Mouse (Mus musculus): ENCODE data around the gene St3gal3.

St3gal3 gene

DNA sequence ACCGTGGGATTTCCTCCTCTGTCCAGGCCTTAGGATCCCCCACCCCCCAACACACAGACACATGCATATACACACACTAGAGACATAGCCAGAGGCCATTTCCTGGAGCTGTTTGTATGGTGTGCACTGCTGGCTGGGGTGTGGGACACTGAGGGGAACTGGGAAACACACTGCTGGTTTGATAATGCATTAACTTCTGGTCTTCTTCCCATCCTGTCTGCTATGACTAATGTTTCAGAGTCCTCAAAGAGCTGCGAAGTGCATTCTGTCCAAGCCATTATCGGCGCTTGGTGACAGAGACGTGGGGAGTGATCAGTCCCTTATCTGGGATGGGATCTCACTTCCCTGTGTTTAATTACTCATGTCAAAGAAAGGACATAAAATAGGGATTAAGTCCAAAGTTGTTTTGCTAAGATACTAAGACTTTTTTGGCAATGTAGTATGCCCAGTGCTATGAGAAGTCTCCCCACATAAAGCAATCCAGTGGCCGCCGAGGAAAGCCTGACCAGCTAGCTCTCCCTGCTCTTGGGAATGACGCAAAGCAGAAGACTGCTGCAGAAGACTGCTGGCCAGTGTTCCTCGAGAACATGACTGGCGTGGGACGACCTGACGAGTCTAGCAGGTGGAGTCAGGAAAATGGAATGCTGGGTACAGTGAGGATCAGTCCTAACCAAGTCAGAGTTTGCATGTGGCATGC is 85.0 kb downstream of the St3gal3 start:
- no peak for DNase-seq (ENCODE audit: low spot score)

DNA sequence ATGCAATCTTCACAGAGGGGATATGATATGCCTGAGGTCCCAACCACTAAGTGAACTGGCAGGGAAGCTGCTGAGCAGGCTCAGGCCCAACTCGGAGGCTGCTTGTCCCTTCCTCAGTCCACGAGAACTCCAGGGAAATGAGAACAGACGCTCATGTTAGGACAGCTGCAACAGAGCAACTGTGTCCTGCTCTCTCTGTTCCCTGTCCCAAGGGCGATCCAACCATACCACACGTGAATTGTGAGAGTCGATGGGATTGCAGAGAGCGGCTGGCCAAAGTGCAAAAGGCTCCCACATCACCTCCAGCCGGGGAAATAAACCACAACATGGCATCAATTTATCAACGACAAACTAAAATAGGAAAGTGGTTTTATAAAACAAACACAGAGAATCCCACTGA is 90.2 kb downstream of the St3gal3 start:
- DNase-seq (ENCODE audit: low spot score) = no peak

DNA sequence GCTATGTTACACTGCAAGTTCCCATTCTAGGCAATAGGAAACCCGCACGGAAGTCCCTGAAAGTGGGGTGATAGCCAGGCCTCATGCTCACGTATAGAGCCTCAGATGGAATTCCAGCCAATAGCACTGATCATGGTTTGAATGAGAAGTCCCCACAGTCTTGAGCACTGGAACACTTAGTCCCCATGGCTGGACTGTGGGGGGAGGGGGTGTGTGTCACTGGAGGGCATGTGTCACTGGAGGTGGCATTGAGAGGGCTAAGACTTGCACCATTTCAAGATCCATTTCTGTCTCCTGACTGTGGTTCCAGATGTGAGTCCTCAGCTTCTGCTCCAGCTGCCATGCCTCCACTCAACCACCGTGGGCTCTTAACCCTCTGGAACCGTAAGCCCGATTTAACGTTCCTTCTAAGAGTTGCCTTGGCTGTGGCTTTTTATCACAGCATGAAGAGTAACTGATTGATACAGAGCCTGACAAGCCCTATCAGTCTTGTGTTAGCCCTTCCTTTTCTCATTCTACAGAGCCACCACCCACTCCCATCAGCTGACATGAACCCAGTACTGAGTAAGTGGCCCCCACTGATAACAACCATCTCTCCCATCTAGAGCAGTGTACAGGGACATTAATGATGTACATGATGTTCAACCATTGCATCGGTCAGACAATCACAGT is 91.2 kb downstream of the St3gal3 start:
- no peak for DNase-seq (ENCODE audit: low spot score)

DNA sequence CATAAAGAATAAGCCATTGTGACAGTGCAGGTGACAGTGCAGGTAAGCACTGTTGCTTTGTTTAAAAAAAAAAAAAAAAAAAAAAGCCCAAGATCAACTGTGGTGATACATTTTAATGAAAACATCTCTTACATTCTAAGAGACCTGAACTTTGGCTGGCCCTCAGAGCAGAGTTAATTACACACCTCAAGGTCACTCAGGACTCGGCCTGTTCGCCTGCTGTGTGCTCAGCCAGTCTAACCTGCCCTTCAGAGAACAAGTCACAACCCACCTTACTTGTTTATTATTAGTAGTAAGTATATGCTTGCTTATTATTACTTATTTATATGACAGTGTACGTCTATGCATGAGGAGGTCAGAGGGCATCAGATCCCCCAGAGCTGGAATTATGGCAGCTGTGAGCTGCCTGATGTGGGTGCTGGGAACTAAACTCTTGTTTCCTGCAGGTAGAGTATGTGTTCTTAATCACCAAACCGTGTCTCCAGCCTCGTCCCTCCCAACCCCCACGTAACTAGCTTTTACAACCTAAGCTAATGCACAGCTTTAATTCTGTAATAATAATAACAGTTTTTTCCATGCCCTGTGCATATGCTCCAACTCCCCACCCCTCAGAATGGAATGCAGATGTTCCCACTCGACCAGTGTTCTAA is 91.9 kb downstream of the St3gal3 start:
- no peak for DNase-seq (ENCODE audit: low spot score)

DNA sequence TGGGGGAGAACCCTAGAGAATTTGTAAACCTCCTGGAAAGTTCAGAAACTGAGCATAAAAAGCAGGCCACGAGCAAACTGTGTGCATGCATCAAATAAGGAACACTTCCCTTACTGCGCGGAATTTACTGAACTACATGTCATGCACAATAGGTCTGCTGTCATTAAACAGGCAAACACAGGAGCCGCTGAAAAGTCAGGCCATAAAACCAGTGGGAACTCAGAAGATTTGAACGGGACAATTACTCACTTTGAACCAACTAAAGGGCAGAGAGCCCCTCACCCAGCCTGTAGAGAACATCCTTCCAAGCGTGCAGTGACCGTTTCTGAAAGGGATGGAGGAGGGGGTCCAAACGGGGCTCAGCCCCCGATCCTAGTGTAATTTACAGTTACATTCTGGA is 93.6 kb downstream of the St3gal3 start:
- DNase-seq (ENCODE audit: low spot score) = no peak

DNA sequence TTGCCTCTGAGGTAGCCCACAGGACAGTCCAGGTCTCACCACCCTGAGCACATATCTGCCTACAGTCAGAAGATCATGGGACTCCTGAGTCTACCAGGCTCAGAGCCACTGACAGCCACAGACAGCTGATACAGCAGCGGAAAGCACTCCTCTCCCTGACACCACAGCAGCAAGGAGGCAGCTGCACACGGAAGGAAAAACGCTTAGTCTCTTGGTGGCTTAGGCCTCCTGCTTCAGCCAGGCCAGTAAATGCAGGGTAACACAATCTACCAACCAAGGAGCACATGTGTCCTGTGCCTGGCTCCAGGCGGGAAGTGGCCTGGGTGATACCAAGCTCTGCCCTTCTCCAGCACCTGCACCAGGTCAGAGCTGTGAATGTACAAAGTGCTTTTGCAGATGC is 94.1 kb downstream of the St3gal3 start:
- no peak for DNase-seq (ENCODE audit: low spot score)

DNA sequence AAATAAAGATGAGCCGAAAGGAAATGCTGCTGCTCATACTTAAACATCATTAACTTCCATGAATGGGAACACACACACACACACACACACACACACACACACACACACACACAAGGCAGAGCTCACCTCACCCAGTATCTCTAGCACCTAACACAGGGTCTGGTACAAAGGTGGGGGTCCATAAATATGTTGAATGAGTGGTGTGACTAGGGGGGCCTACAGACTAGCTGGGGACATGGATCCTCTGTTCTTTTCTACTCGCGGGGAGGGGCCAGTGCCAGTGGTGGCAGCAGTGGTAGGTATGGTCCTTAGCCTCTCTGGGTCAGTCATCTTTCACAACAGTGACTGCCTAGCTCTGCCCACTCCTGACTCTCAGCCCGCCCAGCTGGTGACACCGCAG is 94.8 kb downstream of the St3gal3 start:
- no peak for DNase-seq (ENCODE audit: low spot score)

DNA sequence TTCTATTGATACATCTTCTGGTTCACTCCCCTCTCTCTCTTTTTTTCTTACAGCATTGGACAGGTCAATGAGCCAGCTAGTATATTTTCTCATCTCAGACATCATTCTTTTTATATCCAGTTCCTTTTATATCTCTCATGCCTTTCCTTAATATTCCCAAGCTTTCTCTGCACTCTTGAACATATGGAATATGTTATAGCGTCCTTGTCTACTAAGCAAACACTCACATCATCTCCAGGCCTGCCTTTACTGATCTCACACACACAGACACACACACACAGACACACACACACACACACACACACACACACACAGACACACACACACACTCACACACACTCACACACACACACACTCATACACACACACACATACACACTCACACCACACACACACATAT is 96.7 kb downstream of the St3gal3 start:
- DNase-seq (ENCODE audit: low spot score) = no peak

DNA sequence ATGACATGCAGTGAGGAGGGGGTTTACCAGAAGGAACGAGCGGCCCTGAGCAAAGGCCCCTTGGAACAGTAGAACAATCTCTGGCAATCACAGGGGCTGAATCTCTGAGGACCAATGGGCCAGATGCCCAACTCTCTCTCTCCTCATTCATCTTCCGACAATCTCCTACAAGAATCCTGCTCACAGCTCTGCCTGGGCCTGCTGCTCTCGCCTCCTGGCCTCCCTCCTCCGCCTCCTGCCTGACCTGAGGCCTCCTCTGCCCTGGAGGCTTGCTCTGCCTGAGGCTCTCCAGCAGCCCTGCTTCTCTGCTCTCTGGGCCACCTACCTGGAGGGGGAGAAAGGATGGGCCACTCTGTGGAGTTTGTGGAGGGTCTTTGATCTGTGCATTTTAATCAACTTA is 97.3 kb downstream of the St3gal3 start:
- no peak for DNase-seq (ENCODE audit: low spot score)

DNA sequence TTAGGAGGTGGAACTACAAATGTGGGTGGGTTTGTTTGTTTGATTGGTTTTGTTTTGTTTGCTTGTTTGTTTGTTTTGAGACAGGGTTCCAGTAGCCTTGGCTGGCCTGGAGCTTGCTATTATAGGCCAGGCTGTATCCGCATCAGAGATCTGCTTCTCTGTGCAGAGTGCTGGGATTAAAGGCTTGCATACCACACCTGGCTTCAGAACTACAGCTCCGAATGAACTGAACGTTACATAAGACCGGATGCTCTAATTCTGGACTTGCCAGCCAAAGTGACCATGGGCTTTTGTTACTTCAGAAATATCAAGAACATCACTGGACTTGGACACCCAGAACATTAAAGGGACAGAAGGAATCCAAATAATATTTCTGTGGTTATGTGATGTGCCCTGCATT is 98.2 kb downstream of the St3gal3 start:
- DNase-seq (ENCODE audit: low spot score) = no peak

DNA sequence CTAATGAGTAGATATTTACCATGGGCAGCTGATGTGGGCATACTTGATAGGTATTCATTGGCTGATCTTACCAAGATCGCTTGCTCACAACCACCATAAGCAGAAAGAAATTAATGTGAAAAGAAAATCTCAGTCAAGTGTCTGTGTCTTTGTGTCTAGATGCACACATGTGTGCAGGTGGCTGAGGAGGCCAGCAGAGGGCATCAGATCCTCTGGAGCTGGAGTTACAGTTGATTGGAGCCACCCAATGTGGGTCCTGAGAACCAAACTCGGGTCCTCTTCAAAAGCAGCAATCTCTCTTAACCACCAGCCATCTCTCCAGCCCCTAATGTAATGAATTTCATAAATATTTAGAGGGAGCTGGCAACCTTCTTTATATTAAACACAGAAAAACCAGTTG is 99.6 kb downstream of the St3gal3 start:
- no peak for DNase-seq (ENCODE audit: low spot score)

DNA sequence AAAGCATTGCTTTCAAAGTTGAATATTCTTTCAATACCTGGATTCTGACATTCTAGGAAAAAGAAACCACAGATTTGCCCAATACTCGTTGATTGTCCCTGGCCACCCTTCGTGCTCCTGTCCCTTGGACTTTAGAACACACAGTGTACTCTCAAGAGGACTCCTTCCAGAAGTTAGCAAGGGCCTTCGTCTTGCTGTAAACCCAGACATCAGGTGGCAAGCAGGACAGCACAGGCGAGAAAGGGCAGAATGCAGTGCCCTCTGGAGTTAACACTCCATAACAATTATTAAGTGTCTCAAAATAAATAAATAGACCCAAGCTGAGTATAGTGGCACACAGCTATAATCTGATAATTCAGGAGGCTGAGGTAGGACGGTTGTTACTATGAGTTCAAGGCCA is 101.7 kb downstream of the St3gal3 start:
- DNase-seq (ENCODE audit: low spot score) = no peak

DNA sequence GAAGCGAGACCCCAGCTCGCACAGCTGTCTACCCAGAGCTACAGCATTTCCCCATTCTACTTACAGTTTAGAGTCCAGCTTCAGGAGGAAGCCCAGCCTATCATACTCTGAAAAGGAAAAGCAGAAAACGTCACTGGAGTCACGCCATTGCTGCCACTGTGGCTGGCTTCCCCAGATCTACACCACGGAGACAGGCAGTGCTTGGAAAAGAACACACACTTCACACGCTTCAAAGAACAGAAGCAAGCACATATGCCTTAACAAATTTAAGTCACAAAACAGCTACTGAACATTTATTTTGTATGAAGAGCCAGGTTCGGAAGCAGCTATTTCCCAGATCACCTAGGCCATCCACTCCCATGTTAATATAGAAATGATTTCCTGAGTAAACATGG is 102.9 kb downstream of the St3gal3 start:
- no peak for DNase-seq (ENCODE audit: low spot score)

DNA sequence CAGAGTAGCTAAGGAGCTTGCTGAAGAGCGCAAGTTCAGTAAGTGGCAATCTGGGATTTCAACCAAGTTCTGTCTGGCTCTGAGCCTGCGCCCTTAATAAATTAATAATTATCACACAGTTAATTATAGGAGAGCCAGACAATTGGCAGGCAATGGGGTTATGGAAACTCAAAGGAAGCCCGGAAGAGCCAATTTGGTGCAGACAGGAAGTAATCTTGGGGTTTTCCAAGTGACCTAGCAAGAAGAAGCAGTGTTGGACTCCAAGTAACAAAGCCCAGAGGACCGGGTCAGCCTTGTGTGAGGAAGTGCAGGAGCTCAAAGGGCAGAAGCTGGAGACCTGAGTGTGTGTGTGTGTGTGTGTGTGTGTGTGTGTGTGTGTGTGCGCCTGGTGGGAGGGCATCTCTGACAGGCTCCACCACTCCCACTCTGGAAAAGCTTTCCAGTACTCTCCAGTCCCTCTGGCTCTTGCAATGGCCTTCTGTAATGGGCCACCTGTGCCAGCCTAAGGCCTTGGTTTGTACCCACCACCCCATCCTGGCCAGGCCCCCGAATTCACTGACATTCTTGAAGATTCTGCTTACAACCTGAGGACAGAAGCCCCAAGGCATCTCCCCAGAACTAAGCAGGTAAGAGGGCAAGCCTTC is 103.5 kb downstream of the St3gal3 start:
- no peak for DNase-seq (ENCODE audit: low spot score)

DNA sequence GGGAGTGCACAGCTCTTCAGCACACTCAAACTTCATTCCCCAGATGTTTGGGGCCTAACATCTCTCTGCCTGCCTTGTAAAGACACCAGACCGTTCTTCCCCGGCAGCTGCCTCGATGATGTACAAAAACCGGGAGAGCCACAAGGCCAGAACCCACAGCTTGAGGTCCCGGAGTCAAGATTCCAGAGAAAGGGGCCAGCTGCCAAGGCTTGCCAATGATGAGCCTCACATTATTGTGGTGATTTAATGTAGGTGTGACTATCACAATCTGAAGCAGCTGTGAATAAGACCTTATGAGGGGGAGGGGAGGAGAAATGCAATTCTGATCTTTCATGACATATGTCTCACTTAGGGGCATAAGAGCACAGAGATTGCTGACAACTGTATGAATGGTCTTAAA is 104.4 kb downstream of the St3gal3 start:
- DNase-seq (ENCODE audit: low spot score) = no peak

DNA sequence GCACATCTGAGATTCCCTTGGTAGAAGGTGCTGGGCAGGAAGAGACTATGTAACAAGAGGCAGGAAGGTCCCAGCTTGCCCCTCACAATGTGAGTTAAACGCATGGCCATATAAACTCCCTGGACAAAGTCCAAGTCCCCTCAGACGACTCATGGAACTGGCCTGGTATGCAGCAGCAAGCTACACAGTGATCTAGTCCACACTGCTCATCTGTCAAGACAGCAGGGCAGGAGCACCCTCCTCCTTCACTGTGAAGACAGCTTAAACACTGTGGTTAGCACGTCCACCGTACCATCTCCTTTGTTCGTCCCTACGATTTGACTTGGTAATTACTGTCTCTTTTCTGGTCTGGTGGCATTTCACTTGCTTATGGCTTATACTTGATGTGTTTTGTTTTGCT is 104.8 kb downstream of the St3gal3 start:
- no peak for DNase-seq (ENCODE audit: low spot score)

DNA sequence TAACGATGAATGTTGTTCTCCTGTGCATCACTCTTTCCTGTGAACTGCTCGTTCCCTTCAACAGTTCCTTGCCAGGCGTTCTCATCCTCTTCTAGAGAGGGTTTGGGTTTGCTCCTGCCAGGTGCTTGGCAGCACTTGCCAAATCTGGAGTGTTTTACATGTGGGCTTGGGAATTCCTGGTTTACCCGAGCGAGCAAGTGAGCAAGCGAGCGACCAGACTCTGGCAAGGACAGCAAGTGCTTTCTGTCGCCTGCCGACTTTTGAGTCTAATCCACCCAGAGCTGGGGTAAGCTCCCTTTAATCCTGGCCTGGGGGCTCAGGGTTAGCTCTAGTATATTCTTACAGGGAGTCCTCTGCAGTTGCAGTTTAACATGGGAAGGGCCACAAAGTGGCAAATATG is 105.7 kb downstream of the St3gal3 start:
- no peak for DNase-seq (ENCODE audit: low spot score)

DNA sequence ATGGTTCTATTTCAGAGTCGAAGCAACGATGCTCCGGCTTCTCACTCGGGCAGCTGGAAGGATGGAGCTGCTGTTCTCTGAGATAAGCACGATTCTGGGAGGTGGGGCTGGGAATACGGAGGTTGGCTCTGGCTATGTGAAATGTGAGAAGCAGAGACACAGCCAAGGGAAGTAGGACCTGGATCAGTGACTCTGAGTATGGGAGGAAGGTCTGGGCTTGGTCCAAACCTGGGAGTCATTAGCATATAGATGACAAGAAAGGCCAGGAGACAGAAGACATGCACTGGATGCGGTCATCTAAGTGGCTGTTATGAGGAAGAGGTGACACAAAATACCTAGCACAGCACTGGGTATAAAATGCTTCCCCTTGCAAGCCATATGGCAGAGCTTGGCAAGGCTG is 108.8 kb downstream of the St3gal3 start:
- DNase-seq (ENCODE audit: low spot score) = no peak

DNA sequence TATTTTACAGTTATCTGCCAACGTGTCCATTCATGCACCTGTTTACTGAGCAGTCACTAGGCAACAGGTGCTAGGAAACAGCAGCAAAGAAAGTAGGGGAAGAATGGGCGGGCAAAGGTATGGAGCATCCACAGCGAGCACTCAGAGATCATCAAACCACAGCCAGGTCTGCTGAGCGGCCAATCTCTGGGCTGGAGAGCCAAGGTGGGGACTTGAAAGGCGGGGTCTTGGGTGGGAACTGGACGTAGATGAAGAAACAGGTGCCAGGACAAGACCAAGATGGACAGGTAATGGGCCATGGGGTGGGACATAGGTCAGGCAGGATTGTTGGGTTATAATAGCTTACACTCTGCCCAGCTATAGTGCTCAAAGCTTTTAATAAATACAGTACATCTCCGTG is 109.3 kb downstream of the St3gal3 start:
- no peak for DNase-seq (ENCODE audit: low spot score)

DNA sequence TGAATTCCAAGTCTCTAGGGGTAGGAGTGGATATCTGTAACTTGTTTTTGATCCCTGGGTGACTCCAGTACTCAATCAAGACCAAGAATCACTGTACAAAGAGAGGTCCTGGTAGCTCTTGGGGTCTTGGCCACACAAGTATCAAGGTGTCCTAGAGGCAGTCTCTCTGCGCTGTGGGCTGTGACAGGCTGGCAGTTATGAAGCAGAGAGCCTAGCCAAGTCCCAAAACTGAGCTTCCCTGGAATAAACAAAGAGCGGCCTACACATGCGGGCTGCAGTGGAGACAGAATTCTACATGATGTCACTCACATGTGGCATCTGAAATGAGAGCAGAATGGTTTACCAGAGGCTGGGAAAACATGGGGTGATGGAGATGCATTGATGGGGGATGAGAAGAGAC is 111.9 kb downstream of the St3gal3 start:
- DNase-seq (ENCODE audit: low spot score) = no peak

DNA sequence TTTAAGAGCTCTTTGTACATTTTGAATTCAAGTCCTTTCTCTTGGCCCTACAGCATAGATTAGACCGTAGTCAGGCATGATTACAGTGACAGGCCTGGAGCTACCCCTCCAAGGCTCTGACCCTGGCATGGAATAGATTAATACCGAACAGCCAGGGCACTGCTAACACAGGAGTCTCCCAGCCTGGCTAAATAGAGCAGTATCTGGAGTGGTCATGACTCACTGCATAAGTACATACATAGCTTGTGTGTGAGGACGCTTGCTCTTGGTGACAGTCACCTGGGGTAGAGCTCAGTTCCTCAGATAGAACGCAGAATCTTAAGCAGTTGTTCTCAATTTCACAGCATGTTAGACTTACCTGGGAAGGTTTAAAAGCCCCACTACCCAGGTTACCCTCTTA is 112.3 kb downstream of the St3gal3 start:
- no peak for DNase-seq (ENCODE audit: low spot score)

DNA sequence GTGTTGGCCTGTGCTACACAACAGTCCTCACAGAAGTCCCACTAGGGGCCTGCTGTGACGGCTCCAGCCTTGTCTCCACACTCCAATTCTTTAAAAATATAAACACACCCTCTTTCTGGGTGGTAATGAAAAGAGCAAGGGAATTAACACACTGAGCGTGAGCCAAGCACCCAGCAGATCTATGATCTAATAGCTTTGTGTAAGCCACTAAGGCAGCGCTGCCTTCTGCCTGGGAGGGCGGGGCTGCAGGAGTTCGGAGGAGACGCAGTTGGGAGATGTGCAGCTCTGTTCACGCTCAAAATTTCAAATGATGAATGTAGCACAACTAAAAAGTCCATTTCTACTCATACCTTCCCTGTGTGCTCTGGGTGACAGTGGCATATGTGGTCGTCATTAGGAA is 115.1 kb downstream of the St3gal3 start:
- no peak for DNase-seq (ENCODE audit: low spot score)

DNA sequence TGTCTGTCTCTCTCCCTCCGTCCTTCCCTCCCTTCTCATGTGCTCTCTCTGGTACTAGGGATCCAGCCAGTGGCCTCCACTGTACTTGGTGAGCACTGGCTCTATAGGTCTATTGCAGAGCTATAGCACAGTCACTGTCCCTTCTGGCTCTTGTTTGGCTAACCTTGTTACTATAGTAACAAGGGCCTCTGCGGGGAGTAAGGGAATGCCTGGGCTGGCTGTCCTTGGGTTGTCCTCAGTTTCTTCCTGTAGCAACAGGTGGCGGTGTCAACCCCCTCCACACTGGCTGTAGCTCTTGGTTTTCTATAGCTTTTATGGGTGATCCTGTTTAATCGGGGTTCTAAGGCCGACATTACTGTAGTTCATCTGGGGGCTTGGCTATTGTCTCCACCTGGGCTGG is 115.5 kb downstream of the St3gal3 start:
- no peak for DNase-seq (ENCODE audit: low spot score)

All from ovary, postnatal 10 days (tissue).